Mouse (Mus musculus): ENCODE measurements around the gene Fam183b. TPM values are rescaled to one million over a fixed set of nuclear protein-coding genes. Genes with fewer than 3 reads are reported as not detected.
"Not testable (repeated sequence)": the region's sequence is repeated elsewhere in the genome, so short reads cannot be mapped to it uniquely, and the experiment has no call there.

Fam183b gene
- 6.9 and 13.2 TPM in 2 replicates for polyA plus RNA-seq (2014; fragmentation: Nextera tagmentation; extraction: Ambion mirVana)

GRCm38 (mm10) chr11:58801558-58802228 lies at the start of gene Fam183b:
Gene Fam183b (minus strand): TSS chr11:58801960.
- 31% methylated on average over 14 of the region's 14 CpGs for WGBS
- no peak within 1 kb of the TSS for H3K9ac ChIP-seq (replicated peaks; ENCODE audit: low read depth, low read length)
- H3K36me3 ChIP-seq (ENCODE audit: control insufficient read depth, insufficient read depth, low read length): no peaks in the 10 kb centered on the region
- no peak within 1 kb of the TSS for H3K4me2 ChIP-seq (ENCODE audit: low read depth, low read length)
- no peak within 1 kb of the TSS for H3K27ac ChIP-seq (ENCODE audit: low read depth, low read length)
- H3K4me3 ChIP-seq (ENCODE audit: low read depth, low read length): no peak within 1 kb of the TSS
- peak; percentile 41; the same call in 1 of the 2 replicates for ATAC-seq (ENCODE audit: low read depth)
- H3K9me3 ChIP-seq (ENCODE audit: control insufficient read depth, low read length): no peaks in the 10 kb centered on the region
- H3K27me3 ChIP-seq (ENCODE audit: control insufficient read depth, insufficient read depth, low read length): no peaks in the 10 kb centered on the region
- peaks cover 7% of the 10 kb centered on the region; the same call in 1 of the 2 replicates for H3K4me1 ChIP-seq (ENCODE audit: control insufficient read depth, insufficient read depth, low read length)

GRCm38 (mm10) chr11:58849731-58850130 lies 48.0 kb upstream of the Fam183b start:
- H3K27me3 ChIP-seq (ENCODE audit: control insufficient read depth, insufficient read depth, low read length): no peaks in the 10 kb centered on the region
- H3K4me3 ChIP-seq (ENCODE audit: low read depth, low read length): no peak overlapping the region
- peaks cover 6% of the 10 kb centered on the region for H3K4me1 ChIP-seq (ENCODE audit: control insufficient read depth, insufficient read depth, low read length)
- 61% methylated on average over 2 of the region's 2 CpGs for WGBS
- H3K27ac ChIP-seq (ENCODE audit: low read depth, low read length): no peak overlapping the region
- no peak overlapping the region for H3K9ac ChIP-seq (replicated peaks; ENCODE audit: low read depth, low read length)
- peaks cover 25% of the 10 kb centered on the region; the same call in 1 of the 2 replicates for H3K36me3 ChIP-seq (ENCODE audit: control insufficient read depth, insufficient read depth, low read length)
- H3K4me2 ChIP-seq (ENCODE audit: low read depth, low read length): no peak overlapping the region
- no peak for ATAC-seq (ENCODE audit: low read depth)
- no peaks in the 10 kb centered on the region for H3K9me3 ChIP-seq (ENCODE audit: control insufficient read depth, low read length)

DNA sequence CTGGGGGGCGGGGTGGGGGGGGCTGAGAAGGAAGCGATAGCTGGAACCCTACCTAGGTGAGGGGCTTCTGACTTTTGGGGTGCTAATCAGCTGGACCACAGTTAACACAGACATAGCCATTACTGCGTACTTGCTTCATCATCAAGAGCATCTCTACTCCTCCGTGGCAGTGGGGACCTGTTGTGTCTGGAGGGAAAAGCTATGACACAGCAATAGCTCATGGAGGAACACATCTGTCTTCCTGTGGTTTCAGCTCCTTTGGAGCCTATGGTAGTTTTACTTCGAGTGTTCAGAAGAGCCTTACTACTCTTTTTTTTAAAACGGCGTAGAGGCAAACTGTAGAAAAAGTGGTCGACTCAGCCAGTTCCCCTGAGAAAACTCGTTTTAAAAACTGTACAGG lies 45.9 kb upstream of the Fam183b start:
- H3K9me3 ChIP-seq (ENCODE audit: control insufficient read depth, low read length): no peaks in the 10 kb centered on the region
- peak overlapping the region; percentile 62; the same call in 1 of the 2 replicates for H3K27ac ChIP-seq (ENCODE audit: low read depth, low read length)
- peak overlapping the region; percentile 81 for H3K4me2 ChIP-seq (ENCODE audit: low read depth, low read length)
- H3K4me1 ChIP-seq (ENCODE audit: control insufficient read depth, insufficient read depth, low read length): peaks cover 6% of the 10 kb centered on the region
- WGBS: 45% methylated on average over 9 of the region's 9 CpGs
- peak overlapping the region; percentile 67 for H3K9ac ChIP-seq (replicated peaks; ENCODE audit: low read depth, low read length)
- H3K27me3 ChIP-seq (ENCODE audit: control insufficient read depth, insufficient read depth, low read length): no peaks in the 10 kb centered on the region
- H3K4me3 ChIP-seq (ENCODE audit: low read depth, low read length): peak overlapping the region; percentile 48
- ATAC-seq (ENCODE audit: low read depth): no peak; the same call in 1 of the 2 replicates
- peaks cover 14% of the 10 kb centered on the region; the same call in 1 of the 2 replicates for H3K36me3 ChIP-seq (ENCODE audit: control insufficient read depth, insufficient read depth, low read length)

GRCm38 (mm10) chr11:58846919-58847461 lies 45.2 kb upstream of the Fam183b start, which contains the start of gene Gm12258:
Gene Gm12258 (plus strand): TSS chr11:58847158.
- H3K36me3 ChIP-seq (ENCODE audit: control insufficient read depth, insufficient read depth, low read length): peaks cover 10% of the 10 kb centered on the region; the same call in 1 of the 2 replicates
- H3K27me3 ChIP-seq (ENCODE audit: control insufficient read depth, insufficient read depth, low read length): no peaks in the 10 kb centered on the region
- H3K4me1 ChIP-seq (ENCODE audit: control insufficient read depth, insufficient read depth, low read length): peaks cover 6% of the 10 kb centered on the region
- H3K27ac ChIP-seq (ENCODE audit: low read depth, low read length): peak within 1 kb of the TSS; percentile 62
- H3K9me3 ChIP-seq (ENCODE audit: control insufficient read depth, low read length): no peaks in the 10 kb centered on the region
- peak within 1 kb of the TSS; percentile 48 for H3K4me3 ChIP-seq (ENCODE audit: low read depth, low read length)
- H3K4me2 ChIP-seq (ENCODE audit: low read depth, low read length): peak within 1 kb of the TSS; percentile 81
- ATAC-seq (ENCODE audit: low read depth): peak; percentile 100
- under 1% methylated on average over 24 of the region's 24 CpGs for WGBS
- H3K9ac ChIP-seq (replicated peaks; ENCODE audit: low read depth, low read length): peak within 1 kb of the TSS; percentile 67

- not testable (repeated sequence) for H3K27me3 ChIP-seq (ENCODE audit: control insufficient read depth, insufficient read depth, low read length); H3K4me3 ChIP-seq (ENCODE audit: low read depth, low read length); H3K9ac ChIP-seq (replicated peaks; ENCODE audit: low read depth, low read length); ATAC-seq (ENCODE audit: low read depth); H3K4me2 ChIP-seq (ENCODE audit: low read depth, low read length); H3K27ac ChIP-seq (ENCODE audit: low read depth, low read length); H3K9me3 ChIP-seq (ENCODE audit: control insufficient read depth, low read length); H3K36me3 ChIP-seq (ENCODE audit: control insufficient read depth, insufficient read depth, low read length); H3K4me1 ChIP-seq (ENCODE audit: control insufficient read depth, insufficient read depth, low read length)
These were observed 37.2 kb upstream of the Fam183b start, which contains the start of gene Olfr311 for GRCm38 (mm10) chr11:58838951-58839350. Gene Olfr311 (plus strand): TSS chr11:58839251.

GRCm38 (mm10) chr11:58832541-58832940 lies 30.8 kb upstream of the Fam183b start:
- not testable (repeated sequence) for H3K27ac ChIP-seq (ENCODE audit: low read depth, low read length); H3K9me3 ChIP-seq (ENCODE audit: control insufficient read depth, low read length); H3K9ac ChIP-seq (replicated peaks; ENCODE audit: low read depth, low read length); H3K4me2 ChIP-seq (ENCODE audit: low read depth, low read length); H3K27me3 ChIP-seq (ENCODE audit: control insufficient read depth, insufficient read depth, low read length); ATAC-seq (ENCODE audit: low read depth); H3K4me1 ChIP-seq (ENCODE audit: control insufficient read depth, insufficient read depth, low read length); H3K36me3 ChIP-seq (ENCODE audit: control insufficient read depth, insufficient read depth, low read length); H3K4me3 ChIP-seq (ENCODE audit: low read depth, low read length)
- WGBS: 91% methylated on average over 3 of the region's 3 CpGs

DNA sequence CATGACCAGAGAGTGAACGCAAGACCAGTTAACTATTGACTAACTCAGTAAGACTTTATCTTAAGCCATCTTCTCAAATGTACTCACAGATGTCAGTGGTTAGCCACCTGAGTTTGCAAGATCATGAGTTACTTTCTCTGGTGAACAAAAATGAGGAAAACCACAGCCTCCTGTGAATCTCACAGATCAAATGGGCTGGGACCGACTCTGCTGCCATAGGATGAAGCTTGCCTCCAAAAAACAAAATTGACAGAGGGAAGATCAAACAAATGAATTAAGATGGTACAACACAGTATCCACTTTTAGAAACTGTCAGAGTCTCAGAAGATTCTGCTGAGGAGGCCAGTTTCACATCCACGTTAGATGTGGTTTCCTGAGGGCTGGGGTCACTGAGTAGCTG lies 28.0 kb upstream of the Fam183b start:
- 84% methylated on average over 3 of the region's 3 CpGs for WGBS
- H3K9me3 ChIP-seq (ENCODE audit: control insufficient read depth, low read length): no peaks in the 10 kb centered on the region
- no peak overlapping the region for H3K9ac ChIP-seq (replicated peaks; ENCODE audit: low read depth, low read length)
- no peaks in the 10 kb centered on the region for H3K4me1 ChIP-seq (ENCODE audit: control insufficient read depth, insufficient read depth, low read length)
- no peak overlapping the region for H3K27ac ChIP-seq (ENCODE audit: low read depth, low read length)
- H3K36me3 ChIP-seq (ENCODE audit: control insufficient read depth, insufficient read depth, low read length): no peaks in the 10 kb centered on the region
- no peaks in the 10 kb centered on the region for H3K27me3 ChIP-seq (ENCODE audit: control insufficient read depth, insufficient read depth, low read length)
- H3K4me2 ChIP-seq (ENCODE audit: low read depth, low read length): no peak overlapping the region
- H3K4me3 ChIP-seq (ENCODE audit: low read depth, low read length): no peak overlapping the region
- no peak for ATAC-seq (ENCODE audit: low read depth)

DNA sequence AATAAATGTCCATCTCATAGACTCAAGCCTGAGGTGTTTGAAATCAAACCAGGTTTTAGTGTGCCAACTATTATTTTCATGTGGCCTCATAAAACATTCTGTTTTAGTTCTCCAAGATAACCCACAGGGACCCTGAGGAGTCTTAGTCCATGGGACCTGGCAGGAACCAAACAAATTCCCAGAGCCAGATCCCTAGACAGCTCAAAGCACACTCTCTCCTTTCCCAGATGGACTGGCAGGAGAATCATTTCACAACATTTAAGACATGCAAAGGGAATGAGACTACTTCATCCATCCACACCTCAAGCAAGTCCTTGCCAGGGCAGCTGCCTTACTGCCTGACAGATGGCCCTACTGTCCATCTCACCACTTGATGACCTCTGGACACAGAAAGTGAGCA lies 27.2 kb upstream of the Fam183b start, which contains the start of gene Olfr312:
Gene Olfr312 (plus strand): TSS at position 301 of the 400 bp plus-strand sequence.
- H3K9me3 ChIP-seq (ENCODE audit: control insufficient read depth, low read length); H3K9ac ChIP-seq (replicated peaks; ENCODE audit: low read depth, low read length); H3K27ac ChIP-seq (ENCODE audit: low read depth, low read length); H3K4me1 ChIP-seq (ENCODE audit: control insufficient read depth, insufficient read depth, low read length); ATAC-seq (ENCODE audit: low read depth); H3K4me2 ChIP-seq (ENCODE audit: low read depth, low read length); H3K36me3 ChIP-seq (ENCODE audit: control insufficient read depth, insufficient read depth, low read length); H3K4me3 ChIP-seq (ENCODE audit: low read depth, low read length); H3K27me3 ChIP-seq (ENCODE audit: control insufficient read depth, insufficient read depth, low read length): not testable (repeated sequence)

GRCm38 (mm10) chr11:58815676-58816075 lies 13.9 kb upstream of the Fam183b start:
- H3K9ac ChIP-seq (replicated peaks; ENCODE audit: low read depth, low read length): no peak overlapping the region
- no peaks in the 10 kb centered on the region for H3K27me3 ChIP-seq (ENCODE audit: control insufficient read depth, insufficient read depth, low read length)
- H3K4me1 ChIP-seq (ENCODE audit: control insufficient read depth, insufficient read depth, low read length): no peaks in the 10 kb centered on the region
- H3K27ac ChIP-seq (ENCODE audit: low read depth, low read length): no peak overlapping the region
- ATAC-seq (ENCODE audit: low read depth): no peak
- no peaks in the 10 kb centered on the region for H3K36me3 ChIP-seq (ENCODE audit: control insufficient read depth, insufficient read depth, low read length)
- H3K9me3 ChIP-seq (ENCODE audit: control insufficient read depth, low read length): no peaks in the 10 kb centered on the region
- no peak overlapping the region for H3K4me2 ChIP-seq (ENCODE audit: low read depth, low read length)
- no peak overlapping the region for H3K4me3 ChIP-seq (ENCODE audit: low read depth, low read length)
- WGBS: 89% methylated on average over 1 of the region's 1 CpGs

All from neural tube, embryonic 14.5 days (tissue).